Mouse (Mus musculus) MEL (cell line): ENCODE measurements at regions not wholly inside any gene's neighbourhood (a gene's known extent, or its start where the extent isn't known, plus 50 kb on each side); places are given as distances from the start of the nearest gene placed in this dataset.

Experiments
- CHD1 ChIP-seq: IDR thresholded peaks from 2 replicates; pipeline ENCODE4 v1.6.1; 2012; ENCODE audit warnings: low read depth, mild to moderate bottlenecking, inconsistent platforms, low read length, improper control_type of control experiment
- CTCF ChIP-seq, 3 experiments: IDR thresholded peaks in 2 of 3; conservative IDR thresholded peaks in 1 of 3; 2 replicates each; pipeline ENCODE4 v1.5.1; 2011 to 2012; ENCODE audit warnings: low read length in 3 of 3, low read depth in 2 of 3, mild to moderate bottlenecking in 2 of 3, improper control_type of control experiment in 1 of 3, inconsistent platforms in 1 of 3, mixed read lengths in 1 of 3, moderate library complexity in 1 of 3; ENCODE audit not compliant: control insufficient read depth in 1 of 3, insufficient read depth in 1 of 3, poor library complexity in 1 of 3, severe bottlenecking in 1 of 3
- MAZ ChIP-seq: IDR thresholded peaks from 2 replicates; pipeline ENCODE4 v1.6.1; 2012; ENCODE audit warnings: low read depth, mild to moderate bottlenecking, inconsistent platforms, low read length, improper control_type of control experiment
- POLR2A ChIP-seq, 2 experiments: IDR thresholded peaks; 2 replicates each; pipeline ENCODE4 v1.6.1; 2011 to 2012; ENCODE audit warnings: low read length in 2 of 2, mild to moderate bottlenecking in 2 of 2, control low read depth in 1 of 2, improper control_type of control experiment in 1 of 2, low read depth in 1 of 2, moderate library complexity in 1 of 2; ENCODE audit not compliant: control insufficient read depth in 1 of 2, insufficient read depth in 1 of 2, poor library complexity in 1 of 2
- POLR2AphosphoS5 ChIP-seq: IDR thresholded peaks from 2 replicates; pipeline ENCODE4 v1.6.1; 2012; ENCODE audit warnings: low read depth, borderline replicate concordance, mild to moderate bottlenecking, inconsistent platforms, low read length, moderate library complexity, mixed read lengths
- RCOR1 ChIP-seq: IDR thresholded peaks from 2 replicates; pipeline ENCODE4 v1.6.1; 2012; ENCODE audit warnings: low read depth, mild to moderate bottlenecking, inconsistent platforms, low read length, improper control_type of control experiment
- SMC3 ChIP-seq: IDR thresholded peaks from 2 replicates; pipeline ENCODE4 v1.6.1; 2011; ENCODE audit warnings: low read depth, low read length, improper control_type of control experiment
- TAL1 ChIP-seq: IDR thresholded peaks from 2 replicates; pipeline ENCODE4 v1.6.1; 2012; ENCODE audit warnings: mild to moderate bottlenecking, inconsistent platforms, low read length, moderate library complexity, mixed read lengths
- TCF12 ChIP-seq: IDR thresholded peaks from 2 replicates; pipeline ENCODE4 v1.6.1; 2014; ENCODE audit warnings: low read depth, mild to moderate bottlenecking, inconsistent platforms, low read length, improper control_type of control experiment, moderate library complexity

DNA sequence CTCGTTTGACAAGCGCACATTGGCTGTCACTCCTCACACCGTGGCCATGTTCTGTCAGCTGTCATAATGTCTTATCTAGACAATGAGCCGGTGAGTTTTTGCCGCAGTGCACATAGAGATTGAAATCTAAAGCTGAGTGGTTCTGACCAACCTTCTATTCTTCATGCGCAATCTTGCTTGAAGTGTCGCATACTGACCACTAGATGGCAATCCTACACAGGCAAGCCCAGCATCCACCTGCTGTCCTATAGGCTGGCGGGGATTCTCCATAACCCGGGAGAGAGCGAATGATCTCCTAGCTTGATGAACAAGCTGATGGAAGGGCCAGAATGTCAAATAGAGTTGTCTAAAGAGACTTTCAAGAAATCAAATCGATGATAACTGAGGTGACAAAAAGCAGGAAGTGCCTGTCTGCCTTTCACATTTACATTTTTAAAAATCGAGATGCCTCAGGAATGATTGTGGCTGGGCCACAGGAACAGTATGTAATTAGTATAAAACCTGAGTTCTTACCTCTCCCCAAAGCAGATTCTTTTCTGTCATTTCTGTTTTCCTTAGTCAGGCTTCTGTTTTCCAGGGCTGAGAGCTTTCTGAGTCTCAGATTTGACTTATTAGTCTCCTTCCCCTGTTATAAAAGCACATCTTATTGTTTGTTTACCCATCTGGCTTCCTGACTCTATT lies 434.4 kb downstream of the Hace1 start:
- TF ChIP-seq CTCF (IDR thresholded peaks at IDR 0.05 in 2 of 3, conservative IDR thresholded peaks at IDR 0.05 in 1 of 3; ENCODE audit: control insufficient read depth in 1 of 3, insufficient read depth in 1 of 3, low read depth in 2 of 3, low read length in 3 of 3, poor library complexity in 1 of 3, severe bottlenecking in 1 of 3): peak; percentile 79 to 85 (median 81)
- TF ChIP-seq POLR2A (IDR thresholded peaks at IDR 0.05; ENCODE audit: control insufficient read depth in 1 of 2, insufficient read depth in 1 of 2, low read depth in 1 of 2, low read length in 2 of 2, poor library complexity in 1 of 2): no peak
- no peak for TF ChIP-seq MAZ
- TF ChIP-seq RCOR1: no peak
- no peak for TF ChIP-seq CHD1
- TF ChIP-seq POLR2AphosphoS5: no peak
- 0 out of 2 replicates have a peak, but pooled peaks have one; percentile 22 for TF ChIP-seq TCF12
- peak; percentile 75 for TF ChIP-seq SMC3
- no peak for TF ChIP-seq TAL1
